Mouse (Mus musculus): ENCODE data around the gene Ccdc17.

- TF ChIP-seq CTCF (IDR thresholded peaks at IDR 0.05; ENCODE audit: insufficient read depth, low read length) (no peak), POLR2A (IDR thresholded peaks at IDR 0.05; ENCODE audit: borderline replicate concordance, extremely low read depth, low read depth, low read length) (no peak)
Observed at GRCm38 (mm10) chr4:116555413-116556300, 40.8 kb upstream of the Ccdc17 start, which contains the start of gene Tmem69.

Measured in lung, adult 2 months (tissue).